Mouse (Mus musculus): ENCODE data around the gene Cog8. TPM values are rescaled to one million over a fixed set of nuclear protein-coding genes. Genes with fewer than 3 reads are reported as not detected.
"Not testable (repeated sequence)": the region's sequence is repeated elsewhere in the genome, so short reads cannot be mapped to it uniquely, and the experiment has no call there.

Cog8 gene
- total and polyA plus RNA-seq, 3 experiments = 17.2 to 18.7 (median 17.9) TPM

- Histone ChIP-seq H3K27me3 (ENCODE audit: control insufficient read depth, insufficient read depth, low read length) (no peaks in the 10 kb centered on the region), H3K4me3 (no peak overlapping the region), H3K36me3 (ENCODE audit: control insufficient read depth, insufficient read depth, low read length) (peaks cover 2% of the 10 kb centered on the region; the same call in 1 of the 2 replicates), H3K4me1 (ENCODE audit: control insufficient read depth, insufficient read depth, low read length) (peaks cover 2% of the 10 kb centered on the region; the same call in 1 of the 2 replicates), H3K79me2 (replicated peaks; ENCODE audit: control insufficient read depth, insufficient read depth, low read length) (no peaks in the 10 kb centered on the region), H3K27ac (peak overlapping the region; percentile 33; the same call in 1 of the 2 replicates), H3K9ac (ENCODE audit: low read depth, low read length) (no peak overlapping the region)
- intact Hi-C loops (cut with DNase I) = no loop called here
- DNase-seq = peak; percentile 63 to 74
- 77% methylated on average over 1 of the region's 1 CpGs for WGBS
- TF ChIP-seq EP300 (IDR thresholded peaks at IDR 0.05; ENCODE audit: insufficient read depth, low read depth, low read length) = no peak
- no peak for TF ChIP-seq CTCF (IDR thresholded peaks at IDR 0.05)
- TF ChIP-seq POLR2A (IDR thresholded peaks at IDR 0.05; ENCODE audit: insufficient read depth, low read depth, low read length) = no peak
These were observed 57.4 kb downstream of the Cog8 start for GRCm38 (mm10) chr8:106999068-106999467.

- Histone ChIP-seq H3K36me3 (ENCODE audit: control insufficient read depth, insufficient read depth, low read length) (peaks cover 4% of the 10 kb centered on the region; the same call in 1 of the 2 replicates), H3K4me3 (no peak overlapping the region), H3K9ac (ENCODE audit: low read depth, low read length) (no peak overlapping the region), H3K4me1 (ENCODE audit: control insufficient read depth, insufficient read depth, low read length) (peaks cover 2% of the 10 kb centered on the region; the same call in 1 of the 2 replicates), H3K27ac (no peak overlapping the region), H3K79me2 (replicated peaks; ENCODE audit: control insufficient read depth, insufficient read depth, low read length) (no peaks in the 10 kb centered on the region), H3K27me3 (ENCODE audit: control insufficient read depth, insufficient read depth, low read length) (no peaks in the 10 kb centered on the region)
- WGBS = 56% methylated on average over 4 of the region's 4 CpGs
- TF ChIP-seq EP300 (IDR thresholded peaks at IDR 0.05; ENCODE audit: insufficient read depth, low read depth, low read length) (no peak), POLR2A (IDR thresholded peaks at IDR 0.05; ENCODE audit: insufficient read depth, low read depth, low read length) (no peak), CTCF (IDR thresholded peaks at IDR 0.05) (no peak)
- no peak for DNase-seq
- intact Hi-C loops (cut with DNase I) = no loop called here
These were observed 59.1 kb downstream of the Cog8 start for GRCm38 (mm10) chr8:106997416-106997815.

- DNase-seq; H3K79me2 ChIP-seq (replicated peaks; ENCODE audit: control insufficient read depth, insufficient read depth, low read length); intact Hi-C loops (cut with DNase I); H3K9ac ChIP-seq (ENCODE audit: low read depth, low read length); H3K27me3 ChIP-seq (ENCODE audit: control insufficient read depth, insufficient read depth, low read length); H3K27ac ChIP-seq; H3K4me1 ChIP-seq (ENCODE audit: control insufficient read depth, insufficient read depth, low read length); H3K36me3 ChIP-seq (ENCODE audit: control insufficient read depth, insufficient read depth, low read length); H3K4me3 ChIP-seq: not testable (repeated sequence)
- 87% methylated on average over 4 of the region's 4 CpGs for WGBS
- TF ChIP-seq CTCF (IDR thresholded peaks at IDR 0.05) = peak; percentile 58
These were observed 60.1 kb downstream of the Cog8 start for GRCm38 (mm10) chr8:106996339-106996738.

Small RNA genes lying within 50 kb of the gene (microRNA-seq; reads per million reads assigned to microRNA genes)
- gene Mir7075 = 0.39 to 1.7 reads per million in 2 experiments

Other genes with a start within 250 kb of the Cog8 start
- under 1 TPM; 0.66 to 0.70 TPM for gene Has3, start 186.4 kb downstream of the Cog8 start, total RNA-seq (2021)
- gene Has3, start 186.4 kb downstream of the Cog8 start, polyA plus RNA-seq (2012; rRNA removed) = 1.1 and 3.7 TPM in 2 replicates
- 10 to 100 TPM; 21.3 to 22.3 TPM for gene Utp4, start 163.1 kb downstream of the Cog8 start, total RNA-seq (2021)
- 17.8 and 25.2 TPM in 2 replicates for gene Utp4, start 163.1 kb downstream of the Cog8 start, polyA plus RNA-seq (2012; rRNA removed)
- gene Sntb2, start 120.9 kb downstream of the Cog8 start, total RNA-seq (2021) = 10 to 100 TPM; 10.0 to 10.7 TPM
- 4.5 and 8.8 TPM in 2 replicates for gene Sntb2, start 120.9 kb downstream of the Cog8 start, polyA plus RNA-seq (2012; rRNA removed)
- gene Vps4a, start 25.5 kb downstream of the Cog8 start, total RNA-seq (2021) = 10 to 100 TPM; 57.1 to 58.3 TPM
- gene Vps4a, start 25.5 kb downstream of the Cog8 start, polyA plus RNA-seq (2012; rRNA removed) = 32.3 and 53.6 TPM in 2 replicates
- 10 to 100 TPM; 60.6 to 64.8 TPM for gene Pdf, start 8.1 kb downstream of the Cog8 start, total RNA-seq (2021)
- 56.0 and 68.7 TPM in 2 replicates for gene Pdf, start 8.1 kb downstream of the Cog8 start, polyA plus RNA-seq (2012; rRNA removed)
- gene Nip7, start 188 bp upstream of the Cog8 start, total RNA-seq (2021) = 10 to 100 TPM; 19.4 to 27.3 TPM
- gene Nip7, start 188 bp upstream of the Cog8 start, polyA plus RNA-seq (2012; rRNA removed) = 19.7 and 27.9 TPM in 2 replicates
- not detected for gene Tmed6, start 9.0 kb upstream of the Cog8 start, total RNA-seq (2021)
- not detected in 2 replicates for gene Tmed6, start 9.0 kb upstream of the Cog8 start, polyA plus RNA-seq (2012; rRNA removed)
- gene Terf2, start 39.9 kb upstream of the Cog8 start, total RNA-seq (2021) = 10 to 100 TPM; 11.1 to 11.2 TPM
- gene Terf2, start 39.9 kb upstream of the Cog8 start, polyA plus RNA-seq (2012; rRNA removed) = 6.0 and 8.9 TPM in 2 replicates
- gene Cyb5b, start 94.0 kb upstream of the Cog8 start, total RNA-seq (2021) = 10 to 100 TPM; 38.8 to 41.1 TPM
- gene Cyb5b, start 94.0 kb upstream of the Cog8 start, polyA plus RNA-seq (2012; rRNA removed) = 33.2 and 50.8 TPM in 2 replicates
- 10 to 100 TPM; 22.5 to 25.0 TPM for gene Nfat5, start 236.8 kb upstream of the Cog8 start, total RNA-seq (2021)
- gene Nfat5, start 236.8 kb upstream of the Cog8 start, polyA plus RNA-seq (2012; rRNA removed) = 12.5 and 25.4 TPM in 2 replicates

Data from heart, adult 2 months (tissue).